Mouse (Mus musculus): ENCODE measurements around the gene Rplp2. TPM values are rescaled to one million over a fixed set of nuclear protein-coding genes. Genes with fewer than 3 reads are reported as not detected.
A peak's percentile ranks its signal among the peaks of the same experiment; 100 is the strongest.

Gene Rplp2
- polyA plus RNA-seq, 1 experiment from 2014 or later = 898 TPM

- Histone ChIP-seq H3K4me2 (ENCODE audit: low read depth) (no peak overlapping the region), H3K9ac (ENCODE audit: low read length) (no peak overlapping the region), H3K9me3 (ENCODE audit: control insufficient read depth, low read length) (no peaks in the 10 kb centered on the region), H3K4me1 (ENCODE audit: control insufficient read depth, insufficient read depth, low read length) (peaks cover 23% of the 10 kb centered on the region), H3K27ac (ENCODE audit: low read depth, low read length) (no peak overlapping the region), H3K4me3 (ENCODE audit: low read depth, low read length) (no peak overlapping the region), H3K27me3 (ENCODE audit: control insufficient read depth, insufficient read depth, low read length) (peaks cover 57% of the 10 kb centered on the region), H3K36me3 (ENCODE audit: control insufficient read depth, insufficient read depth, low read length) (peaks cover 11% of the 10 kb centered on the region)
- WGBS = 74% methylated on average over 7 of the region's 7 CpGs
- ATAC-seq (ENCODE audit: insufficient read depth, low FRiP score, low TSS enrichment) (no peak), DNase-seq (ENCODE audit: low spot score) (no peak)
These were observed 18.9 kb downstream of the Rplp2 start for GRCm38 (mm10) chr7:141466045-141466394.

DNA sequence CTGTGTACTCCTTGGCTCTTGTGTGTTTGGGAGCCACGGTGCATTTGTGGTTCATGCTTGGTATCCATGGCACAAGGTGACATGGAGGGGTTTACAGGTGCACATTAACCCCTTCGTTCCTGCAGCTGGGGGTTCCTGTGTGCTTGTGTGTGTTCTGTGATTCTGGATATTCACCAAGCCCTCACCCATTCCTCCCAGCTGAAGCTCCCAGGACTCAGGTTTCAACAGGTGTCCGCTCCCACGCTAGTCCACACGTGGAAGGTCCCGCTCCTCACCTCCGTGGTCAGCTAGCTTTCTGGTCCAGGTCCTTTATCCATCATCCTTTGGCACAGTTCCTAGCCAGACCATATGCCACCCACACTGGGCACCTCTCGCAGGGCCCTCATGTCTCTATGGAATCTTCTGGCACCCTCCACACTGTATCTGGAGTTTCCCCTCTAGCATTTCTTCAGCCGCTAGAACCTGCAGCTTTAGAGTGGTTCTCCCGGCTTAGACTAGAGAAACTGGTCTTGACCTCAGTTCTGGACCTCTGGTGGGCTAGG is 19.5 kb downstream of the Rplp2 start:
- Histone ChIP-seq H3K9me3 (ENCODE audit: control insufficient read depth, low read length) (no peaks in the 10 kb centered on the region), H3K27me3 (ENCODE audit: control insufficient read depth, insufficient read depth, low read length) (peaks cover 50% of the 10 kb centered on the region), H3K36me3 (ENCODE audit: control insufficient read depth, insufficient read depth, low read length) (peaks cover 15% of the 10 kb centered on the region), H3K9ac (ENCODE audit: low read length) (peak overlapping the region; percentile 86), H3K4me3 (ENCODE audit: low read depth, low read length) (peak overlapping the region; percentile 72), H3K4me1 (ENCODE audit: control insufficient read depth, insufficient read depth, low read length) (peaks cover 22% of the 10 kb centered on the region), H3K4me2 (ENCODE audit: low read depth) (peak overlapping the region; percentile 68), H3K27ac (ENCODE audit: low read depth, low read length) (peak overlapping the region; percentile 83; the same call in 1 of the 2 replicates)
- 61% methylated on average over 10 of the region's 10 CpGs for WGBS
- no peak for ATAC-seq (ENCODE audit: insufficient read depth, low FRiP score, low TSS enrichment)
- no peak for DNase-seq (ENCODE audit: low spot score)

GRCm38 (mm10) chr7:141467230-141468030 is 20.3 kb downstream of the Rplp2 start, which contains the start of gene Cd151:
TSS of gene Cd151 (plus strand) at chr7:141467392.
- under 1% methylated on average over 52 of the region's 52 CpGs for WGBS

GRCm38 (mm10) chr7:141468164-141468521 is 21.0 kb downstream of the Rplp2 start:
- Histone ChIP-seq H3K9ac (ENCODE audit: low read length) (peak overlapping the region; percentile 86), H3K36me3 (ENCODE audit: control insufficient read depth, insufficient read depth, low read length) (peaks cover 20% of the 10 kb centered on the region), H3K27me3 (ENCODE audit: control insufficient read depth, insufficient read depth, low read length) (peaks cover 36% of the 10 kb centered on the region), H3K4me2 (ENCODE audit: low read depth) (peak overlapping the region; percentile 68), H3K27ac (ENCODE audit: low read depth, low read length) (peak overlapping the region; percentile 83), H3K4me3 (ENCODE audit: low read depth, low read length) (peak overlapping the region; percentile 72), H3K4me1 (ENCODE audit: control insufficient read depth, insufficient read depth, low read length) (peaks cover 18% of the 10 kb centered on the region), H3K9me3 (ENCODE audit: control insufficient read depth, low read length) (no peaks in the 10 kb centered on the region)
- WGBS = 14% methylated on average over 5 of the region's 5 CpGs
- DNase-seq (ENCODE audit: low spot score) (no peak), ATAC-seq (ENCODE audit: insufficient read depth, low FRiP score, low TSS enrichment) (peak; percentile 20; the same call in 1 of the 2 replicates)

More at GRCm38 (mm10) chr7:141467230-141468030, 20.3 kb downstream of the Rplp2 start, which contains the start of gene Cd151:
- Histone ChIP-seq H3K4me2 (ENCODE audit: low read depth) (peak within 1 kb of the TSS; percentile 68), H3K9me3 (ENCODE audit: control insufficient read depth, low read length) (no peaks in the 10 kb centered on the region), H3K36me3 (ENCODE audit: control insufficient read depth, insufficient read depth, low read length) (peaks cover 18% of the 10 kb centered on the region), H3K27me3 (ENCODE audit: control insufficient read depth, insufficient read depth, low read length) (peaks cover 43% of the 10 kb centered on the region), H3K9ac (ENCODE audit: low read length) (peak within 1 kb of the TSS; percentile 86), H3K4me3 (ENCODE audit: low read depth, low read length) (peak within 1 kb of the TSS; percentile 72), H3K27ac (ENCODE audit: low read depth, low read length) (peak within 1 kb of the TSS; percentile 83), H3K4me1 (ENCODE audit: control insufficient read depth, insufficient read depth, low read length) (peaks cover 18% of the 10 kb centered on the region)
- DNase-seq (ENCODE audit: low spot score) = peak; percentile 90
- ATAC-seq (ENCODE audit: insufficient read depth, low FRiP score, low TSS enrichment) = peak; percentile 66

GRCm38 (mm10) chr7:141468522-141469211 is 21.5 kb downstream of the Rplp2 start:
- no peaks in the 10 kb centered on the region for H3K9me3 ChIP-seq (ENCODE audit: control insufficient read depth, low read length)
- 22% methylated on average over 8 of the region's 8 CpGs for WGBS
- H3K4me3 ChIP-seq (ENCODE audit: low read depth, low read length) = peak overlapping the region; percentile 72
- peak overlapping the region; percentile 86 for H3K9ac ChIP-seq (ENCODE audit: low read length)
- H3K27me3 ChIP-seq (ENCODE audit: control insufficient read depth, insufficient read depth, low read length) = peaks cover 30% of the 10 kb centered on the region
- H3K4me1 ChIP-seq (ENCODE audit: control insufficient read depth, insufficient read depth, low read length) = peaks cover 21% of the 10 kb centered on the region
- H3K4me2 ChIP-seq (ENCODE audit: low read depth) = peak overlapping the region; percentile 68
- ATAC-seq (ENCODE audit: insufficient read depth, low FRiP score, low TSS enrichment) (peak; percentile 67), DNase-seq (ENCODE audit: low spot score) (peak; percentile 74)
- H3K36me3 ChIP-seq (ENCODE audit: control insufficient read depth, insufficient read depth, low read length) = peaks cover 20% of the 10 kb centered on the region
- peak overlapping the region; percentile 83 for H3K27ac ChIP-seq (ENCODE audit: low read depth, low read length)

DNA sequence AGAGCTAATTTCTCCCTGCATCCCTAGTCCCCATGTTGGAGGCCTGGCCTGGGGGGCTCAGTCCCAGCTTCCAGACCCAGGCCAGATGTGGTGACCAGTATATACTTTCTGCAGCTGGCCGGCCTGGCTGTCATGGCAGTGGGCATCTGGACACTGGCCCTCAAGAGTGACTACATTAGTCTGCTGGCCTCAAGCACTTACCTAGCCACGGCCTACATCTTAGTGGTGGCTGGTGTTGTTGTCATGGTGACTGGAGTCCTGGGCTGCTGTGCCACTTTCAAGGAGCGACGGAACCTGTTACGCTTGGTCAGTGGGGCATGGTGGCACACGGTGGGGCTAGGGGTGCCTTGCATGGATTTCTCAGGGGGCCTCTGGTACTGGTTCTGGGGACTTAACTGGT is 22.2 kb downstream of the Rplp2 start:
- ATAC-seq (ENCODE audit: insufficient read depth, low FRiP score, low TSS enrichment) = no peak
- peak overlapping the region; percentile 68 for H3K4me2 ChIP-seq (ENCODE audit: low read depth)
- peaks cover 24% of the 10 kb centered on the region for H3K27me3 ChIP-seq (ENCODE audit: control insufficient read depth, insufficient read depth, low read length)
- peaks cover 20% of the 10 kb centered on the region for H3K36me3 ChIP-seq (ENCODE audit: control insufficient read depth, insufficient read depth, low read length)
- no peak for DNase-seq (ENCODE audit: low spot score)
- no peaks in the 10 kb centered on the region for H3K9me3 ChIP-seq (ENCODE audit: control insufficient read depth, low read length)
- peaks cover 26% of the 10 kb centered on the region for H3K4me1 ChIP-seq (ENCODE audit: control insufficient read depth, insufficient read depth, low read length)
- peak overlapping the region; percentile 50 for H3K9ac ChIP-seq (ENCODE audit: low read length)
- 86% methylated on average over 6 of the region's 6 CpGs for WGBS
- H3K27ac ChIP-seq (ENCODE audit: low read depth, low read length) = no peak overlapping the region
- H3K4me3 ChIP-seq (ENCODE audit: low read depth, low read length) = peak overlapping the region; percentile 72

DNA sequence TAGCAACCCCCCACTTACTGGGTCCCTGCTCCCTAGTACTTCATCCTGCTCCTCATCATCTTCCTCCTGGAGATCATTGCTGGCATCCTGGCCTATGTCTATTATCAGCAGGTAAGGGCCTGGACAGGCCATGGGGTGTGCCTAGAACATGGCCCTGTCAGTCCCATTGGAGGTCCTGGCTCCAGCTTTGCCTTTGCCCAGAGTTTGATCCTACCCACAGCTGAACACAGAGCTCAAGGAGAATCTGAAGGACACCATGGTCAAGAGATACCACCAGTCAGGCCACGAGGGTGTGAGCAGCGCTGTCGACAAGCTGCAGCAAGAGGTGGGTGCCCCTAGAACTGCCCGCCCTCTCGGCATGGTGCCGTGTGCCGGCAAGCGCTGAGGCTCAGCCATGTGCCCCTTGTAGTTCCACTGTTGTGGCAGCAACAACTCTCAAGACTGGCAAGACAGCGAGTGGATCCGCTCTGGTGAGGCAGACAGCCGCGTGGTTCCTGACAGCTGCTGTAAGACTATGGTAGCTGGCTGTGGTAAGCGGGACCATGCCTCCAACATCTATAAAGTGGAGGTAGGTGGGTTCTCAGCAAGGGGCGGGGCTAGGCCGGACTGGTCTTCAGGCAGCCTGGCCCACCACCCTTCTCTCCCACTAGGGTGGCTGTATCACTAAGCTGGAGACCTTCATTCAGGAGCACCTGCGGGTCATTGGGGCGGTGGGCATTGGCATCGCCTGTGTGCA is 22.9 kb downstream of the Rplp2 start:
- H3K4me1 ChIP-seq (ENCODE audit: control insufficient read depth, insufficient read depth, low read length) = peaks cover 28% of the 10 kb centered on the region

DNA sequence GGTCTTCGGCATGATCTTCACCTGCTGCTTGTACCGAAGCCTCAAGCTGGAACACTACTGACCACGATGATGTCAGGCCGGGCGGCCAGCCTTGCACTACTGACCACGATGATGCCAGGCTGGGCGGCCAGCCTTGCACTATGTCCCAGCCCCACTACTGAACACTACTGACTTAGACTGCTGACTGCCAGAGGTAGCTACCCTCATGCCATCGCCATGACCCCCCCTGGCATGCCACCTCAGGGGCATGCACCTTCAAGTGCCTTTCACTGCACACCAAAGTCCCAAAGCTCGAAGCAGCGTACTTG is 23.4 kb downstream of the Rplp2 start:
- Histone ChIP-seq H3K27ac (ENCODE audit: low read depth, low read length) (no peak overlapping the region), H3K27me3 (ENCODE audit: control insufficient read depth, insufficient read depth, low read length) (peaks cover 11% of the 10 kb centered on the region), H3K4me1 (ENCODE audit: control insufficient read depth, insufficient read depth, low read length) (peaks cover 29% of the 10 kb centered on the region), H3K9ac (ENCODE audit: low read length) (no peak overlapping the region), H3K4me2 (ENCODE audit: low read depth) (no peak overlapping the region), H3K9me3 (ENCODE audit: control insufficient read depth, low read length) (no peaks in the 10 kb centered on the region), H3K36me3 (ENCODE audit: control insufficient read depth, insufficient read depth, low read length) (peaks cover 20% of the 10 kb centered on the region), H3K4me3 (ENCODE audit: low read depth, low read length) (no peak overlapping the region)
- DNase-seq (ENCODE audit: low spot score) (no peak), ATAC-seq (ENCODE audit: insufficient read depth, low FRiP score, low TSS enrichment) (no peak)
- 94% methylated on average over 10 of the region's 10 CpGs for WGBS

More for the DNA sequence above, 22.9 kb downstream of the Rplp2 start:
- H3K9me3 ChIP-seq (ENCODE audit: control insufficient read depth, low read length) = no peaks in the 10 kb centered on the region
- DNase-seq (ENCODE audit: low spot score) (no peak), ATAC-seq (ENCODE audit: insufficient read depth, low FRiP score, low TSS enrichment) (no peak)
- peaks cover 16% of the 10 kb centered on the region for H3K27me3 ChIP-seq (ENCODE audit: control insufficient read depth, insufficient read depth, low read length)
- H3K9ac ChIP-seq (ENCODE audit: low read length) = no peak overlapping the region
- peaks cover 20% of the 10 kb centered on the region for H3K36me3 ChIP-seq (ENCODE audit: control insufficient read depth, insufficient read depth, low read length)
- WGBS = 93% methylated on average over 18 of the region's 18 CpGs
- 0 out of 2 replicates have a peak overlapping the region, but pooled peaks have one; percentile 6 for H3K27ac ChIP-seq (ENCODE audit: low read depth, low read length)
- no peak overlapping the region; the same call in 1 of the 2 replicates for H3K4me3 ChIP-seq (ENCODE audit: low read depth, low read length)
- no peak overlapping the region for H3K4me2 ChIP-seq (ENCODE audit: low read depth)

All from neural tube, embryonic 11.5 days (tissue).